Mouse (Mus musculus): ENCODE results near the gene Inpp5a. TPM values are rescaled to one million over a fixed set of nuclear protein-coding genes. Genes with fewer than 3 reads are reported as not detected.

Inpp5a gene
- polyA plus RNA-seq, 1 experiment from 2014 or later = 93.9 TPM

GRCm38 (mm10) chr7:139468440-139468839 lies 79.5 kb downstream of the Inpp5a start:
- H3K9ac ChIP-seq (ENCODE audit: low read length) = peak overlapping the region; percentile 59

GRCm38 (mm10) chr7:139469457-139469856 lies 80.5 kb downstream of the Inpp5a start:
- Histone ChIP-seq H3K36me3 (ENCODE audit: control insufficient read depth, insufficient read depth, low read length) (no peaks in the 10 kb centered on the region), H3K27ac (replicated peaks in 1 of 2; ENCODE audit: control insufficient read depth in 1 of 2, insufficient read depth in 1 of 2, low read depth in 2 of 2, low read length in 2 of 2) (peak overlapping the region; percentile 97), H3K9me3 (ENCODE audit: control insufficient read depth, low read length) (no peaks in the 10 kb centered on the region), H3K27me3 (ENCODE audit: control insufficient read depth, insufficient read depth, low read length) (no peaks in the 10 kb centered on the region), H3K9ac (ENCODE audit: low read length) (peak overlapping the region; percentile 59), H3K4me3 (ENCODE audit: control insufficient read depth in 1 of 2, insufficient read depth in 1 of 2, low read depth in 1 of 2, low read length in 2 of 2) (no peak overlapping the region), H3K4me1 (ENCODE audit: control insufficient read depth in 2 of 2, insufficient read depth in 2 of 2, low read length in 2 of 2) (peaks cover 46 to 85% of the 10 kb centered on the region in 2 experiments), H3K4me2 (ENCODE audit: low read length) (no peak overlapping the region)
- WGBS = 59% methylated on average over 4 of the region's 4 CpGs
- ATAC-seq (ENCODE audit: insufficient number of reproducible peaks, insufficient read depth, low FRiP score, low read depth) = no peak

More at GRCm38 (mm10) chr7:139468440-139468839, 79.5 kb downstream of the Inpp5a start:
- Histone ChIP-seq H3K27me3 (ENCODE audit: control insufficient read depth, insufficient read depth, low read length) (no peaks in the 10 kb centered on the region), H3K4me3 (ENCODE audit: control insufficient read depth in 1 of 2, insufficient read depth in 1 of 2, low read depth in 1 of 2, low read length in 2 of 2) (no peak overlapping the region), H3K36me3 (ENCODE audit: control insufficient read depth, insufficient read depth, low read length) (no peaks in the 10 kb centered on the region), H3K4me1 (ENCODE audit: control insufficient read depth in 2 of 2, insufficient read depth in 2 of 2, low read length in 2 of 2) (peaks cover 48 to 83% of the 10 kb centered on the region in 2 experiments), H3K27ac (replicated peaks in 1 of 2; ENCODE audit: control insufficient read depth in 1 of 2, insufficient read depth in 1 of 2, low read depth in 2 of 2, low read length in 2 of 2) (peak overlapping the region; percentile 97), H3K4me2 (ENCODE audit: low read length) (peak overlapping the region; percentile 4; the same call in 1 of the 2 replicates), H3K9me3 (ENCODE audit: control insufficient read depth, low read length) (no peaks in the 10 kb centered on the region)
- no peak for ATAC-seq (ENCODE audit: insufficient number of reproducible peaks, insufficient read depth, low FRiP score, low read depth)
- 11% methylated on average over 2 of the region's 2 CpGs for WGBS

GRCm38 (mm10) chr7:139470481-139470880 lies 81.6 kb downstream of the Inpp5a start:
- WGBS = 67% methylated on average over 2 of the region's 2 CpGs
- Histone ChIP-seq H3K4me1 (ENCODE audit: control insufficient read depth in 2 of 2, insufficient read depth in 2 of 2, low read length in 2 of 2) (peaks cover 46 to 86% of the 10 kb centered on the region in 2 experiments), H3K9me3 (ENCODE audit: control insufficient read depth, low read length) (no peaks in the 10 kb centered on the region), H3K27ac (replicated peaks in 1 of 2; ENCODE audit: control insufficient read depth in 1 of 2, insufficient read depth in 1 of 2, low read depth in 2 of 2, low read length in 2 of 2) (no peak overlapping the region), H3K9ac (ENCODE audit: low read length) (no peak overlapping the region), H3K4me3 (ENCODE audit: control insufficient read depth in 1 of 2, insufficient read depth in 1 of 2, low read depth in 1 of 2, low read length in 2 of 2) (no peak overlapping the region), H3K36me3 (ENCODE audit: control insufficient read depth, insufficient read depth, low read length) (no peaks in the 10 kb centered on the region), H3K4me2 (ENCODE audit: low read length) (no peak overlapping the region), H3K27me3 (ENCODE audit: control insufficient read depth, insufficient read depth, low read length) (no peaks in the 10 kb centered on the region)
- ATAC-seq (ENCODE audit: insufficient number of reproducible peaks, insufficient read depth, low FRiP score, low read depth) = no peak

GRCm38 (mm10) chr7:139472052-139472451 lies 83.1 kb downstream of the Inpp5a start:
- no peaks in the 10 kb centered on the region for H3K27me3 ChIP-seq (ENCODE audit: control insufficient read depth, insufficient read depth, low read length)
- ATAC-seq (ENCODE audit: insufficient number of reproducible peaks, insufficient read depth, low FRiP score, low read depth) = no peak
- H3K4me1 ChIP-seq (ENCODE audit: control insufficient read depth in 2 of 2, insufficient read depth in 2 of 2, low read length in 2 of 2) = peaks cover 35 to 72% of the 10 kb centered on the region in 2 experiments
- H3K27ac ChIP-seq (replicated peaks in 1 of 2; ENCODE audit: control insufficient read depth in 1 of 2, insufficient read depth in 1 of 2, low read depth in 2 of 2, low read length in 2 of 2) = peak overlapping the region in 1 of 2 experiments; percentile 70; a peak in 2 of 4 replicates
- WGBS = 54% methylated on average over 1 of the region's 1 CpGs
- no peaks in the 10 kb centered on the region for H3K36me3 ChIP-seq (ENCODE audit: control insufficient read depth, insufficient read depth, low read length)
- no peak overlapping the region for H3K4me3 ChIP-seq (ENCODE audit: control insufficient read depth in 1 of 2, insufficient read depth in 1 of 2, low read depth in 1 of 2, low read length in 2 of 2)
- no peak overlapping the region for H3K9ac ChIP-seq (ENCODE audit: low read length)
- H3K9me3 ChIP-seq (ENCODE audit: control insufficient read depth, low read length) = no peaks in the 10 kb centered on the region
- H3K4me2 ChIP-seq (ENCODE audit: low read length) = no peak overlapping the region

- H3K4me2 ChIP-seq (ENCODE audit: low read length) = no peak overlapping the region
- WGBS = 24% methylated on average over 7 of the region's 7 CpGs
- peaks cover 4% of the 10 kb centered on the region for H3K36me3 ChIP-seq (ENCODE audit: control insufficient read depth, insufficient read depth, low read length)
- H3K27me3 ChIP-seq (ENCODE audit: control insufficient read depth, insufficient read depth, low read length) = no peaks in the 10 kb centered on the region
- ATAC-seq (ENCODE audit: insufficient number of reproducible peaks, insufficient read depth, low FRiP score, low read depth) = peak; percentile 42; the same call in 1 of the 2 replicates
- peaks cover 26 to 62% of the 10 kb centered on the region in 2 experiments for H3K4me1 ChIP-seq (ENCODE audit: control insufficient read depth in 2 of 2, insufficient read depth in 2 of 2, low read length in 2 of 2)
- peak overlapping the region; percentile 64 to 70 for H3K27ac ChIP-seq (replicated peaks in 1 of 2; ENCODE audit: control insufficient read depth in 1 of 2, insufficient read depth in 1 of 2, low read depth in 2 of 2, low read length in 2 of 2)
- H3K9ac ChIP-seq (ENCODE audit: low read length) = peak overlapping the region; percentile 58
- H3K9me3 ChIP-seq (ENCODE audit: control insufficient read depth, low read length) = no peaks in the 10 kb centered on the region
- no peak overlapping the region for H3K4me3 ChIP-seq (ENCODE audit: control insufficient read depth in 1 of 2, insufficient read depth in 1 of 2, low read depth in 1 of 2, low read length in 2 of 2)
Measured at GRCm38 (mm10) chr7:139472865-139473549, 84.1 kb downstream of the Inpp5a start.

- Histone ChIP-seq H3K4me1 (ENCODE audit: control insufficient read depth in 2 of 2, insufficient read depth in 2 of 2, low read length in 2 of 2) (peaks cover 10 to 35% of the 10 kb centered on the region in 2 experiments), H3K4me3 (ENCODE audit: control insufficient read depth in 1 of 2, insufficient read depth in 1 of 2, low read depth in 1 of 2, low read length in 2 of 2) (no peak overlapping the region), H3K9ac (ENCODE audit: low read length) (no peak overlapping the region), H3K9me3 (ENCODE audit: control insufficient read depth, low read length) (no peaks in the 10 kb centered on the region), H3K4me2 (ENCODE audit: low read length) (no peak overlapping the region), H3K27me3 (ENCODE audit: control insufficient read depth, insufficient read depth, low read length) (no peaks in the 10 kb centered on the region), H3K36me3 (ENCODE audit: control insufficient read depth, insufficient read depth, low read length) (peaks cover 24% of the 10 kb centered on the region), H3K27ac (replicated peaks in 1 of 2; ENCODE audit: control insufficient read depth in 1 of 2, insufficient read depth in 1 of 2, low read depth in 2 of 2, low read length in 2 of 2) (no peak overlapping the region)
- no peak for ATAC-seq (ENCODE audit: insufficient number of reproducible peaks, insufficient read depth, low FRiP score, low read depth)
- WGBS = 35% methylated on average over 4 of the region's 4 CpGs
Measured at GRCm38 (mm10) chr7:139475896-139476295, 87.0 kb downstream of the Inpp5a start.

- no peak overlapping the region for H3K4me3 ChIP-seq (ENCODE audit: control insufficient read depth in 1 of 2, insufficient read depth in 1 of 2, low read depth in 1 of 2, low read length in 2 of 2)
- H3K27me3 ChIP-seq (ENCODE audit: control insufficient read depth, insufficient read depth, low read length) = no peaks in the 10 kb centered on the region
- H3K36me3 ChIP-seq (ENCODE audit: control insufficient read depth, insufficient read depth, low read length) = peaks cover 30% of the 10 kb centered on the region
- no peaks in the 10 kb centered on the region for H3K9me3 ChIP-seq (ENCODE audit: control insufficient read depth, low read length)
- 69% methylated on average over 2 of the region's 2 CpGs for WGBS
- peaks cover 10 to 31% of the 10 kb centered on the region in 2 experiments for H3K4me1 ChIP-seq (ENCODE audit: control insufficient read depth in 2 of 2, insufficient read depth in 2 of 2, low read length in 2 of 2)
- no peak overlapping the region for H3K9ac ChIP-seq (ENCODE audit: low read length)
- no peak overlapping the region for H3K27ac ChIP-seq (replicated peaks in 1 of 2; ENCODE audit: control insufficient read depth in 1 of 2, insufficient read depth in 1 of 2, low read depth in 2 of 2, low read length in 2 of 2)
- ATAC-seq (ENCODE audit: insufficient number of reproducible peaks, insufficient read depth, low FRiP score, low read depth) = no peak
- no peak overlapping the region for H3K4me2 ChIP-seq (ENCODE audit: low read length)
Measured at GRCm38 (mm10) chr7:139476700-139477099, 87.8 kb downstream of the Inpp5a start.
